Mouse (Mus musculus): ENCODE results near the gene Dchs1.

The Dchs1 gene

DNA sequence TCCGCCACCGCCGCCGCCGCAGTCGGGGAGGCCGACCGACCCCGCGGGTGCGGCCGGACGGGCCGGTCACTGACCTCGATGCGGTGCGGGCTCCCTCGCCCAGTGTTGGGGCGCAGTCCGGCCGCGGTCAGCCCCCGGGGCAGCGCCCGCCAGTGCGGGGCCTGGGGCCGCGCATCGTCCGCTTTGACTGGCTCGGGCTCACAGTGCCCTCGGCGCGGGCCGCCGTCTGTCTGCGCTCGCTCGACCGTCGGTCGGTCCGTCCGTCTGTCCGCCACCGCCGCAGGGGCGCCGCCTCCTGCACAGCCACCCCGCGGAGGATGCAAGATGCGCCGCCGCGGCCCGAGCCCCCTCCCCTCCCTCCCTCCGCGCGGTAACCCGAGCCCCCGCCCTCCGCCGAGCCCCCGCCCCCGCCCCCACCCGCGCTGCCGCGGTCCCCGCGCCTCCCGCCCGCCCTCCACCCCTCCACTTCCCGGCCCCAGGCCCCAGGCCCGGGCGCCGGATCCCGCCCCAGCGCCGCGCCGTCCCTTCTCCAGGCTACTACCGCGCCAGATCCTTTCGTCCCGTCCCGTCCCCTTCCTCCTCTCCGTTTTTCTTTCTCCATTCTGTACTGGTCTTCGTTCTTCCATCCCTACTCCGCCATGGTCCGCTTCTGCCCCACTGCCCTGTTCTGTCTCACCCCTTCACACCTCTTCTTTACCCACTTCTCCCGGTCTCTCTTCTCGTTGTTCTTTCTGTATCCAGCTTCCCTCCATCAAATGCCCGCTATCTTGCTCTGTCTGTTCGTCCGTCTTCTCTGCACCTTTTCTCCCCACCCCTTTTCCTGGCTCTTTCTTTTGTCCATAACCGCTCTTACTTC, at the start of gene Dchs1:
TSS of gene Dchs1 (minus strand) at position 370 of the 856 bp plus-strand sequence.
- no peak for DNase-seq (ENCODE audit: low read depth, low spot score)

GRCm38 (mm10) chr7:105824281-105824680, 36.8 kb upstream of the Dchs1 start:
- no peak for DNase-seq (ENCODE audit: low read depth, low spot score)

DNA sequence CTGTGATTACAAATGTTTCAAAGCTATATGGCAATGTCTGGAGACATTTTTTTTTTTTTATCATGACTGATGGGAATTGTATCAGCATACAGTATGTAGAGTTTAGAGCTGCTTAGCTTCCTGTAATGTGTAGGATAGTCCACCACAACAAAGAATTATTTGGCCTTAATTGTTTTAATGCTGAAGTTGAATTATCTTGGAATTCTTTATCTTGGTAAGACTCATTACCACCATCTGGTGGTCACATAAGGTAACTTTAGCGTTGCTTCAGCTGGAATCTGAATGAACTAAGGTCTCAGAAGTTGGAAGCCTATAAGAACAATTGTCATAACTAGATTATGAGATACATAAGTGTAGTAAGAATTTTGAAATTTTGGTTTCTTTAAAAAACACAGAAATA, 31.0 kb upstream of the Dchs1 start:
- no peak for DNase-seq (ENCODE audit: low read depth, low spot score)

DNA sequence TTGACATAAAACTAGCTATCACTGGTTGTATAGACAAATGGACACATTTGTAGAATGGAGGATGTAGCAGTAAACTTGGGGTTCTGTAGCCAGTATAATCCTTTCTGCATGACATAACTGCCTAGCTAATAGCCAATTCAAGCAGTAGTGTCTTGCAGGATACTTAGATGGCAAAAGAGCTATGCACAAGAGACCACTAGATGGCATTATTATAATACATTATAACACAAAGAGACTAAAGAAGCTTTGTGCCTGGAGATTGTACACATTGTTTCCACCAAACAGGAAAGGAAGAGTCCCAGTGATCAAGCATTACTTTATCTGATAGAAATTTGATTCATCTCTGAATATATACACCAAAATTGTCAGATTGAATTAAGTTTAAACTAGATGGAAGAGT, 29.3 kb upstream of the Dchs1 start:
- DNase-seq (ENCODE audit: low read depth, low spot score) = no peak

GRCm38 (mm10) chr7:105813326-105813725, 25.9 kb upstream of the Dchs1 start:
- DNase-seq (ENCODE audit: low read depth, low spot score) = no peak

- no peak for DNase-seq (ENCODE audit: low read depth, low spot score)
Measured at GRCm38 (mm10) chr7:105812566-105812965, 25.1 kb upstream of the Dchs1 start.

- no peak for DNase-seq (ENCODE audit: low read depth, low spot score)
Measured at GRCm38 (mm10) chr7:105811516-105811915, 24.1 kb upstream of the Dchs1 start.

GRCm38 (mm10) chr7:105810877-105811489, 23.5 kb upstream of the Dchs1 start, which contains the start of gene Mrpl17:
TSS of gene Mrpl17 (minus strand) at chr7:105811099.
- DNase-seq (ENCODE audit: low read depth, low spot score) = peak; percentile 98

GRCm38 (mm10) chr7:105810280-105810876, 22.9 kb upstream of the Dchs1 start:
- DNase-seq (ENCODE audit: low read depth, low spot score) = no peak

DNA sequence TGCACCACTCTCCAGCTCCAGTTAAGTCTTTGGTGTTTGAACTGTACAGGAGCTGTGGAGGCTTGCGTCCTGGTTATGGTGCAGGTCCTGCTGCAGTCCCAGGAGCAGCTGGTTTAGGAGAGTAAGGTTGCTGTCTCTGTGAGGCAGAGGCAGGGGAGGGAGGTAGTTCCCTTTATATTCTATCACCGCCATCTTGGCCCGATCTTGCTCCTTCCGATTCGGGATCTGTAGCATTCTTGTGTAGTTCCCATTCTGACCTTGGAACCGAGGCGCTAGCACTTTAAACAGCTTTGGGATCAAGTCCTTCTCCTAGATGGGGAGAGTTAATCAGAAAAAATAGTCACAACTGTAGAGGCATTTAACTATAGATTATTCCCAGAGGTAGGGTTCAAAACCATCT, 22.4 kb upstream of the Dchs1 start:
- DNase-seq (ENCODE audit: low read depth, low spot score) = no peak

DNA sequence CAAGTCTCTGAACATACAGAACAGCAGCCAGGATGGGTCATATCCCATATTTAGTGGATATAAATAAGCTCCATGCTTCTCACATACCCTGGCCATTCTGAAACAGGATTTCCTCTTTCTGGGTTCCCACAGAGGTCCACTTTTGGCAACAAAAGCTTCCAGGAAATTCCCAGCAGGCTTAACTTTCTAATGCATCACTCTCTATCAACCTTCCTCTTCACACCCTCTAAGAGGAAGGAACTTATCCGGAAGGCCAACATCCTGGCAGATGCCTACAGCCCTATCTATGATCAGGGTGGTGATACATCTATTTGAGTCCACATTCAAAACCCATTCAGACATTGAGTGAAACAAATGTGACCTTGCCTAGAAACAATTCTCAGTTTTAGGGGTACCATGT, 20.9 kb upstream of the Dchs1 start:
- no peak for DNase-seq (ENCODE audit: low read depth, low spot score)

DNA sequence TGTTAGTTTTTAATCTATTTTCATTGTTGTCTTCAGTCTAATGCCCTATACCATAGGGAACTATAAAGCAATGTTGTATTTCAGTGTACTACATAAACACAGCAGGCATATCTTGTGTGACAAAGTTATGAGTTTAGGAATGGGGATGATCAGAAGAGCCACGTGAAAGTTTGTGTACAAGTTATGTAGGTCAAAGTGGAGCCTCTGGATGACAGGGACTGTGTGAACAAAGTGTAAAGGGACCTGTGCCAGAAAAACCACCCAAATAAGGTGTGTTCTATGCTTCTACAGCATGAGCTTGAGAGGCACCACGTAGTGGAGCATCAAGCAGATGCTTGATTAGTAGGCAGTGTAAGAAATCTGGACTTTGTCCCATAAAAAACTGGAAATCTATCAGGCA, 19.3 kb upstream of the Dchs1 start:
- no peak for DNase-seq (ENCODE audit: low read depth, low spot score)

DNA sequence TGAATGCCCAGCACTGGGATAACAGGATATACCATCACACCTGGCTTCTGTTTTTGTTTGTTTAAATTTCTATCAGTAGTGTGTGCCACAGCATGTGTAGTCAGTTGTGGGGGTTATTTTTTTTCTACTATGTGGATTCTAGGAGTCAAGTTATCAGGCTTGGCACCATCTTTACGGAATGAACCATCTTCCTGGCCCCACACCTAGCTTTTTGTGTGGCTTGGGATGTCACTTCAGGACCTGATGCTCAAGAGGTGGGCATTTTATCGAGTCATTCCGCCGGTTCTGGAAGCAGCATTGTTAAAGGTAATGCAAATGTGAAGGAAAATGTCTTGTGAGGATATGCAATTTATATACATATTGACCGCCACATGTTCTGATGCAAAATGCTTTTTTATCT, 18.7 kb upstream of the Dchs1 start:
- no peak for DNase-seq (ENCODE audit: low read depth, low spot score)

GRCm38 (mm10) chr7:105803428-105803827, 16.0 kb upstream of the Dchs1 start:
- no peak for DNase-seq (ENCODE audit: low read depth, low spot score)

- DNase-seq (ENCODE audit: low read depth, low spot score) = no peak
Measured at GRCm38 (mm10) chr7:105802771-105803170, 15.3 kb upstream of the Dchs1 start.

DNA sequence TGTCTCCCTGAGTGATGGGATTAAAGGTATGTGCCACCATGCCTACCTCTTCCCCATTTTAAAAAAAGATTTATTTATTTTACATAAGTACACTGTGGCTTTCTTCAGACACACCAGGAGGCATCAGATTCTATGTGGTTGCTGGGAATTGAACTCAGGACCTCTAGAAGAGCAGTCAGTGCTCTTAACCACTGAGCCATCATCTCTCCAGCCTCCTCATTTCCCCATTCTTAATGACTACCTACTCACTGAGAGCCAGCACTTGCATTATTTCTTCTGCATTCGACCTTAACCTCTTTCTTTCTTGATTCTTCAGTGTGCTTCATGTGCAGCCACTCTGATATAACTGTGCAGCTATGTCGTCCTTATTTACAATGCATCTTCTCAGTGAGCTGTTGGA, 14.9 kb upstream of the Dchs1 start:
- no peak for DNase-seq (ENCODE audit: low read depth, low spot score)

DNA sequence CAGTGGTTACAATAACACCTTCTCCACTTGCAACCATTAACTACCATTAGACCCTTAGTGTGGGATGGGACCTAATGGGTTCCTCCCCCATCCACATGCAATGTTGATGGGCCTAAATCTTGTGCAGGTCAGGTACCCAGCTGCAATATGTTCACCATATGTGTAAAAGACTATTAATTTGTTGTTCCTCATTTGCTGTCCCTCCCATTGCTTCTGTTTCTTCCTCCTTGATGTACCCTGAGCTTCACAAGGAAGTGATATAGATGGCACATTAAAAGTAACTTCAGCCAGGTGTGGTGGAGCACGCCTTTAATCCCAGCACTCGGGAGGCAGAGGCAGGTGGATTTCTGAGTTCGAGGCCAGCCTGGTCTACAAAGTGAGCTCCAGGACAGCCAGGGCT, 9.5 kb upstream of the Dchs1 start:
- no peak for DNase-seq (ENCODE audit: low read depth, low spot score)

DNA sequence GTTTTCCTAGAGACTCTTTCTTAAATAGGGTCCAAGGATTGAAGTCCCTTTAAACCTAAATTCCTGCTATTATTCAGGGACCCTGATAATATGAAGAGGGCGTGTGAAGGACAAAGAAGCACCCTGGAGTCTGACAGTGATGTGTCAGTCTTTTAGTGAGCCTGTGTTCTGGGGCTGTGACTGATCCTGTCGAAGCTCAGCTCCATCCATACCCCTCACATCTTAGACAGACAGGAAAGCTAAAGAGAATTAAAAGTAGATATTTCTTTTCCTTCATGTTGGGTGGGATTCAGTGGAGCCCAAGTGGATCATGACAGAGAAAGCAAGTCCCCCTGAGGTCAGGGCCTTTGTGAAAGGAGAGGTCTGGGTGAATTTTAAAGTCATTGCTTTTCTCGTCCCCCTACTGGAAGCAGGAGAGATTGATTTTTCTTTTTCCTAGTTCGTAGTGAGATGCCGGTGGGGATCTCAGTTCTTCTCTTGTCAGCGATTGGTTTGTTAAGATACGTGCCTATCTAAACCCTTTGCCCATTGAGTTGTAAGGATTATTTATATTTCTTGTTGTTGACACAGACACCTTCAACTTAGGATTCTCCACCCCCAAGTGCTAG, 8.4 kb upstream of the Dchs1 start:
- DNase-seq (ENCODE audit: low read depth, low spot score) = no peak

DNA sequence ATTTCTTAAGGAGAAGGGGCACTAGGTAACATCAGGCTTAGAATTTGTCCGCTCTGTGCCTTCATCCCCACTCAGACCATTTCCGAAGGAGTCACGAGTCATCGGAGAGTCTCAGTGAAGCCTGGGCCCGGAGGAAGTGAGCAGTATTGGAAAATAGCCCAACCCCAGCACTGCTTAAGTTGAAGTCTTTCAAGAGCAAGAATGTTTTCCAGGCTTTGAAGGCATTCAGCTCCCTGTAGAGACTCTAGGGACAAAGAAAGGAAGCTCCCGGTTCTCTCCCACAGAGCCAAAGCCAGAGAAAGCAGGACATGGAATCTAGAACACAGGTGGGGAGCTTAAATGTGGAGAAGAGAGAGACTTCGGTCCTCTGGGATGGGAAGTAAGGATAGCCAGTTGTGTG, 6.2 kb upstream of the Dchs1 start:
- no peak for DNase-seq (ENCODE audit: low read depth, low spot score)

GRCm38 (mm10) chr7:105791147-105791546, 3.7 kb upstream of the Dchs1 start:
- no peak for DNase-seq (ENCODE audit: low read depth, low spot score)

GRCm38 (mm10) chr7:105786506-105787284, 759 bp downstream of the Dchs1 start:
- no peak for DNase-seq (ENCODE audit: low read depth, low spot score)

GRCm38 (mm10) chr7:105784556-105784955, 2.9 kb downstream of the Dchs1 start:
- no peak for DNase-seq (ENCODE audit: low read depth, low spot score)

Data from brain, embryonic 18.5 days (tissue).